Mouse (Mus musculus): ENCODE results near the gene Ehd1. TPM values are rescaled to one million over a fixed set of nuclear protein-coding genes. Genes with fewer than 3 reads are reported as not detected.

Gene Ehd1
- polyA plus RNA-seq, 1 experiment: 72.9 TPM

GRCm38 (mm10) chr19:6253021-6253420 is 23.5 kb upstream of the Ehd1 start:
- peaks cover 2% of the 10 kb centered on the region; the same call in 1 of the 2 replicates for H3K4me1 ChIP-seq (ENCODE audit: control insufficient read depth, insufficient read depth, low read length)
- no peak overlapping the region for H3K27ac ChIP-seq (ENCODE audit: insufficient read depth, low read length)
- no peak overlapping the region for H3K4me3 ChIP-seq (ENCODE audit: insufficient read depth, low read length)
- TF ChIP-seq CTCF (IDR thresholded peaks at IDR 0.05; ENCODE audit: borderline replicate concordance, insufficient read depth, low read length) (no peak), POLR2A (IDR thresholded peaks at IDR 0.05; ENCODE audit: low read depth, low read length) (no peak)

DNA sequence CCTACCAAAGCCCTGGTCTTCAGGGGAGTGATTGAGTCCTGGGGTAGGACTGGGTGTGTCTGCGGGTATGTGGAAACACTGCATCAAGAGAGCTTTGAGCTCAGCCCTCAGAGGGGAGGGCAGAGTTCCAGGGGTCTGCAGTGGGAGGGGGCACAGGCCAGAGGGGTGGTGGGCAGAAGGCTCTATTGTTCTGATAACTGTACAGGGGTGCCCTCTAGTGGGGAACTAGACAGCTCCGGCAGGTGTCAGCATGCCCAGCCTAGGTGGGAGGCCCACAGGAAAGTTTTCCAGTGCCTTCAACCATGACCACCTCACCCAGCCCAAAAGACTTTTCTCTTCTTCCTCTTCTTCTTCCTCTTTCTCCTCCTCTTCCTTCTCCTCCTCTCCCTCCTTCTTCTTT is 16.1 kb upstream of the Ehd1 start:
- no peak overlapping the region for H3K4me3 ChIP-seq (ENCODE audit: insufficient read depth, low read length)
- no peaks in the 10 kb centered on the region for H3K4me1 ChIP-seq (ENCODE audit: control insufficient read depth, insufficient read depth, low read length)
- no peak overlapping the region for H3K27ac ChIP-seq (ENCODE audit: insufficient read depth, low read length)
- TF ChIP-seq POLR2A (IDR thresholded peaks at IDR 0.05; ENCODE audit: low read depth, low read length) (no peak), CTCF (IDR thresholded peaks at IDR 0.05; ENCODE audit: borderline replicate concordance, insufficient read depth, low read length) (0 out of 2 replicates have a peak, but pooled peaks have one; percentile 14)

GRCm38 (mm10) chr19:6260946-6261345 is 15.6 kb upstream of the Ehd1 start:
- Histone ChIP-seq H3K4me3 (ENCODE audit: insufficient read depth, low read length) (no peak overlapping the region), H3K4me1 (ENCODE audit: control insufficient read depth, insufficient read depth, low read length) (no peaks in the 10 kb centered on the region), H3K27ac (ENCODE audit: insufficient read depth, low read length) (no peak overlapping the region)
- TF ChIP-seq POLR2A (IDR thresholded peaks at IDR 0.05; ENCODE audit: low read depth, low read length) (no peak), CTCF (IDR thresholded peaks at IDR 0.05; ENCODE audit: borderline replicate concordance, insufficient read depth, low read length) (no peak)

DNA sequence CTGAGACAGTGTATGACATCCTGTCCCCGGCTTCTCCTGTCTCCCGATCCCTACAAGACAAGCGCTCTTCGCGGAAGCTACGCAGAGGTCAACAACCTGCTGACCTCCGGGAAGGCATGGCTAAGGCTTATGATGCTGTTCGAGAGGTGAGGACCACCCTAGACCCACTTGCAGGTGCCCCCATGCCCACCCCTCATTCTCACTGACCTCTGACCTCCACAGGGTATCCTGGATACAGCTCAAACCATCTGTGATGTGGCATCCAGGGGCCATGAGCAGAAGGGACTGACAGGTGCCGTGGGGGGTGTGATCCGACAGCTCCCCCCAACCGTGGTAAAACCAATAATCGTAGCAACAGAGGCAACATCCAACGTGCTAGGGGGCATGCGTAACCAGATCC is 15.1 kb upstream of the Ehd1 start:
- Histone ChIP-seq H3K4me3 (ENCODE audit: insufficient read depth, low read length) (no peak overlapping the region), H3K27ac (ENCODE audit: insufficient read depth, low read length) (no peak overlapping the region), H3K4me1 (ENCODE audit: control insufficient read depth, insufficient read depth, low read length) (no peaks in the 10 kb centered on the region)
- TF ChIP-seq CTCF (IDR thresholded peaks at IDR 0.05; ENCODE audit: borderline replicate concordance, insufficient read depth, low read length): no peak
- TF ChIP-seq POLR2A (IDR thresholded peaks at IDR 0.05; ENCODE audit: low read depth, low read length): no peak

- H3K4me3 ChIP-seq (ENCODE audit: insufficient read depth, low read length): no peak overlapping the region
- TF ChIP-seq POLR2A (IDR thresholded peaks at IDR 0.05; ENCODE audit: low read depth, low read length): no peak
- TF ChIP-seq CTCF (IDR thresholded peaks at IDR 0.05; ENCODE audit: borderline replicate concordance, insufficient read depth, low read length): peak; percentile 94
- no peak overlapping the region for H3K27ac ChIP-seq (ENCODE audit: insufficient read depth, low read length)
- no peaks in the 10 kb centered on the region for H3K4me1 ChIP-seq (ENCODE audit: control insufficient read depth, insufficient read depth, low read length)
These were observed 14.3 kb upstream of the Ehd1 start for GRCm38 (mm10) chr19:6262222-6262621.

DNA sequence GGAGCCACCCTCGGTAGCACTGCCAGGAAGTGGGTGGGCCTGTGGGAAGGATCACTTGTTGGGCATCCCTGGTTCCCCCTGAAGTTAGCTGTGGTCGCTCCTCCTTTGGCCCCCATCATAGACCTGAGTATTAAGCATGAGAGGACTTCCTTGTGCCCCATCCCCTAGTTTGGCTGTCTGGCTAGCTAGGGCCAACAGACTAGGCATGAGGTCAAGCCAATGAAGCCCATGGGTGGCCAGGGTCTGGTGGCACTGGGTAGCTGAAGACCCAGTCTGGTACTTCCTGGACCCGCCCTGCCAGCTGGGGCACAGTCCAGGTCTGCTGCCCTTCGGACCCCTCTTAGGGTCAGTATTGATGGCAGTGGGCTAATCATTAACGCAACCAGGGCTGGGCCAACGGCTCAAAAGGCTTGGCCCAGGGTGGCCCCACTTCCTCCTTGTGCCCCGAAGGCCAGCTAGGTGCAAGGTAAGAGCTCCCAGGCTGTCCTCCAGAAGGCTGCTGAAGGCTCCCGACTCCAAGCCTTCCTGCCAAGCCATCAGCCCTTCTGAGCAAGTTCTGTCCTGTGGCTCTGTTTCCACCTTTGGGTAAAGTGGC is 13.6 kb upstream of the Ehd1 start:
- no peaks in the 10 kb centered on the region for H3K4me1 ChIP-seq (ENCODE audit: control insufficient read depth, insufficient read depth, low read length)
- H3K4me3 ChIP-seq (ENCODE audit: insufficient read depth, low read length): no peak overlapping the region
- H3K27ac ChIP-seq (ENCODE audit: insufficient read depth, low read length): no peak overlapping the region
- no peak for TF ChIP-seq POLR2A (IDR thresholded peaks at IDR 0.05; ENCODE audit: low read depth, low read length)
- TF ChIP-seq CTCF (IDR thresholded peaks at IDR 0.05; ENCODE audit: borderline replicate concordance, insufficient read depth, low read length): no peak

GRCm38 (mm10) chr19:6264200-6264599 is 12.3 kb upstream of the Ehd1 start:
- no peak overlapping the region for H3K27ac ChIP-seq (ENCODE audit: insufficient read depth, low read length)
- H3K4me3 ChIP-seq (ENCODE audit: insufficient read depth, low read length): no peak overlapping the region
- H3K4me1 ChIP-seq (ENCODE audit: control insufficient read depth, insufficient read depth, low read length): no peaks in the 10 kb centered on the region
- TF ChIP-seq POLR2A (IDR thresholded peaks at IDR 0.05; ENCODE audit: low read depth, low read length) (no peak), CTCF (IDR thresholded peaks at IDR 0.05; ENCODE audit: borderline replicate concordance, insufficient read depth, low read length) (no peak)

- TF ChIP-seq POLR2A (IDR thresholded peaks at IDR 0.05; ENCODE audit: low read depth, low read length) (no peak), CTCF (IDR thresholded peaks at IDR 0.05; ENCODE audit: borderline replicate concordance, insufficient read depth, low read length) (no peak)
- Histone ChIP-seq H3K4me1 (ENCODE audit: control insufficient read depth, insufficient read depth, low read length) (no peaks in the 10 kb centered on the region), H3K27ac (ENCODE audit: insufficient read depth, low read length) (no peak overlapping the region), H3K4me3 (ENCODE audit: insufficient read depth, low read length) (no peak overlapping the region)
These were observed 11.6 kb upstream of the Ehd1 start for GRCm38 (mm10) chr19:6264945-6265344.

DNA sequence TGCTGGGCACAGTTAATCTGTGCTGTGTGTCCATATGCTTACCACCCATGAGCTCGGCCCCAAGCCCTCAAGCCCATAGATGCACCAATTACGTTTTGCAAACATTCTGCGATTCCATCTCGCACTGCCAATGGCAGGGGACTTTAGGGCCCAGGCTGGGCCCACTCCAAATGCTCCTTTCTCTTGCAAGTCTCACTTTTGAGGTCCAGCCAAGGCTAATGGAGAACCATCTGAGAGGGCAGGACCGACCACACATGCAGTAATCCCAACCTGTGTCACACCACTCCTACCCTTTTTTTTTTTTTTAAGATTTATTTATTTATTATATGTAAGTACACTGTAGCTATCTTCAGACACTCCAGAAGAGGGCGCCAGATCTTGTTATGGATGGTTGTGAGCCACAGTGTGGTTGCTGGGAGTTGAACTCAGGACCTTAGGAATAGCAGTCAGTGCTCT is 10.8 kb upstream of the Ehd1 start:
- TF ChIP-seq POLR2A (IDR thresholded peaks at IDR 0.05; ENCODE audit: low read depth, low read length) (no peak), CTCF (IDR thresholded peaks at IDR 0.05; ENCODE audit: borderline replicate concordance, insufficient read depth, low read length) (no peak)
- Histone ChIP-seq H3K4me3 (ENCODE audit: insufficient read depth, low read length) (no peak overlapping the region), H3K27ac (ENCODE audit: insufficient read depth, low read length) (no peak overlapping the region), H3K4me1 (ENCODE audit: control insufficient read depth, insufficient read depth, low read length) (no peaks in the 10 kb centered on the region)

DNA sequence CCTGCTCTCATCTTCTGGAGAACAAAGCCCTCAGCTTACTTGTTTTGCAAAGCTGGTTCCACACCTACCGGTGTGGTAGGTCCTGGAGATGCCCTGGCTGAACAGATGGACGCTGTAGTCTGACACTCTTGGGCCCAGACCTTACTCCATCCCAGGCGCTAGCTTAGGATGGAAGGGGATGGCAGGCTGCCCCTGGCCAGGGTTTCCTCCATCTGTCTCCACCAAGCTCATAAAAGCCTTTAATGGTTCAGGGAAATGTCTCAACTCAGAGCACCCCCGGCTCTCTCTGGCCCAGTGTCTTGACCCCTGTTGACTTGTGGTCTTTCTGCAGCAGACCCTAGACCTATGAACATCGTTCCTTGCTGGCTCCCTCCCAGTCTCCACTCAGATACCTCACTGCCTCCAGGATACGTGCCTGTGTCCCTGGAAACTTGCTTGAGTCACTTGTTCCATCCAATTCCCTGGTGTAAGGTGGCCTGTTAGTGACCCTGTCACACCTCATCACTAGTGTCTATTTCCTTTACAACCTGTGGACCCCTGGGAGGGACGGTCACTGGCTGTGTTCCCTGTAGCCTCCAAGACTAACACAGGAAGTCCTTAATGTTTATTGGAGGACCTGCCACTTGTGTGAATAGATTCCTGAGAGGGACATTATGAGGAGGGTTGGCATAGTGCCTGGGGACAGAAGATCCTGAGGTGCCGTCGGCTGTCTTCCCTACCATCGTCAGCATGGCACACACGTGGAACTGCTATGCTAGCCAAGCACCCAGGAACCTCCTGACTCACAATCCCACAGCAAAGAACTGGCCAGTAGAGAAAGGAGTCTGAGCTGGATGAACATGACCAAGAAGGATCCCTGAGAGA is 9.0 kb upstream of the Ehd1 start:
- no peaks in the 10 kb centered on the region for H3K4me1 ChIP-seq (ENCODE audit: control insufficient read depth, insufficient read depth, low read length)
- TF ChIP-seq CTCF (IDR thresholded peaks at IDR 0.05; ENCODE audit: borderline replicate concordance, insufficient read depth, low read length) (no peak), POLR2A (IDR thresholded peaks at IDR 0.05; ENCODE audit: low read depth, low read length) (no peak)
- no peak overlapping the region for H3K4me3 ChIP-seq (ENCODE audit: insufficient read depth, low read length)
- no peak overlapping the region for H3K27ac ChIP-seq (ENCODE audit: insufficient read depth, low read length)
